Mouse (Mus musculus): Measurements from ENCODE around the gene Dab1. TPM values are rescaled to one million over a fixed set of nuclear protein-coding genes. Genes with fewer than 3 reads are reported as not detected.

Dab1 gene
- polyA plus RNA-seq, 1 experiment from 2014 or later = 114 TPM

GRCm38 (mm10) chr4:104012150-104012549 lies 393.0 kb downstream of the Dab1 start:
- Histone ChIP-seq H3K27me3 (no peaks in the 10 kb centered on the region), H3K4me2 (replicated peaks) (no peak overlapping the region), H3K4me3 (replicated peaks) (no peak overlapping the region), H3K27ac (peak overlapping the region; percentile 58), H3K4me1 (replicated peaks) (peaks cover 28% of the 10 kb centered on the region), H3K9me3 (no peaks in the 10 kb centered on the region), H3K36me3 (no peaks in the 10 kb centered on the region), H3K9ac (replicated peaks) (no peak overlapping the region)
- 86% methylated on average over 4 of the region's 4 CpGs for WGBS
- 0 out of 2 replicates have a peak, but pooled peaks have one; percentile 37 for ATAC-seq

- no peak for ATAC-seq
- no peaks in the 10 kb centered on the region for H3K27me3 ChIP-seq
- no peaks in the 10 kb centered on the region for H3K36me3 ChIP-seq
- H3K4me3 ChIP-seq (replicated peaks) = no peak overlapping the region
- no peak overlapping the region for H3K4me2 ChIP-seq (replicated peaks)
- no peak overlapping the region for H3K9ac ChIP-seq (replicated peaks)
- 83% methylated on average over 2 of the region's 2 CpGs for WGBS
- no peak overlapping the region for H3K27ac ChIP-seq
- H3K4me1 ChIP-seq (replicated peaks) = peaks cover 4% of the 10 kb centered on the region
- H3K9me3 ChIP-seq = no peaks in the 10 kb centered on the region
These were observed 406.0 kb downstream of the Dab1 start for GRCm38 (mm10) chr4:104025117-104025694.

GRCm38 (mm10) chr4:104026834-104027233 lies 407.7 kb downstream of the Dab1 start:
- 0 out of 2 replicates have a peak, but pooled peaks have one; percentile 62 for ATAC-seq
- no peak overlapping the region for H3K4me3 ChIP-seq (replicated peaks)
- H3K9me3 ChIP-seq = no peaks in the 10 kb centered on the region
- H3K4me1 ChIP-seq (replicated peaks) = peaks cover 4% of the 10 kb centered on the region
- 15% methylated on average over 2 of the region's 2 CpGs for WGBS
- H3K4me2 ChIP-seq (replicated peaks) = no peak overlapping the region
- no peaks in the 10 kb centered on the region for H3K27me3 ChIP-seq
- H3K9ac ChIP-seq (replicated peaks) = no peak overlapping the region
- H3K36me3 ChIP-seq = no peaks in the 10 kb centered on the region
- 0 out of 2 replicates have a peak overlapping the region, but pooled peaks have one; percentile 2 for H3K27ac ChIP-seq

DNA sequence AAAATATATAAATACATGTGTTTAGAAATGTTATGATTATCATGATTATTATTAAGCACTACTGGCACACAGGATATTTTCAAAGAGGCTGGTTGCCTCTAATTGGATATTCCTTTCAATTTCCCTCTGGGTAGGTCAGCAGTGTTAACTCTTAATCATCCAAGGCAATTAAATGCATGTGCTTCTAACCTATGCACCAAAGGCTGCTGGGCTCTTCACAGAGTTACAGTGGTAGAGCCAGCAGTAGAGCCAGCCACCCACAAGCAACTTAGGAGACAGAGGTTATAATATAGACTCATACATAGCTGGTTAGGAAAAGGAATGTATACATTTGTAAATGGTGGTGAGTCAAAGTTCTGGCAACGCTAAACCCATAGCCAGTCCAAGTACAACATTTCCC lies 408.1 kb downstream of the Dab1 start:
- Histone ChIP-seq H3K4me1 (replicated peaks) (peaks cover 4% of the 10 kb centered on the region), H3K27ac (no peak overlapping the region), H3K9ac (replicated peaks) (no peak overlapping the region), H3K4me3 (replicated peaks) (no peak overlapping the region), H3K27me3 (no peaks in the 10 kb centered on the region), H3K9me3 (no peaks in the 10 kb centered on the region), H3K4me2 (replicated peaks) (no peak overlapping the region), H3K36me3 (no peaks in the 10 kb centered on the region)
- ATAC-seq = peak; percentile 65
- 77% methylated on average over 1 of the region's 1 CpGs for WGBS

DNA sequence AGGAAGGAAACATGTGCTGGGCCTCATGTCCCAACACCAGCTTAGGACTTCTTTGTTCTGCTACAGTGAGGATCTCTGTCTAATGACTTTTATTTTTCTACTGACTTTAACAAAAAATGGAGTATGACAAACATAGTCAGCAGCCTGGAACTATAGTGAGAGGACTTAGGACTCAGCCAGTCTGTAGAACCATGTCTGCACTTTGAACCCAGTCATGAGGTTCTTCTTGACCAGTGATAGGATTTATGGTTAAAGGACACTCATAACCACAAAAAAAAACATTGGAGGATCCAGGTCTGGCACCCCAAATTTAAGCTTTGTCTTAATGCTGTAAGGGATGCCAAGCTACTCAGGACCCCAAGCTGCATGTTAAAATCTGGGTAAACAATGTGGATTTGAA lies 416.9 kb downstream of the Dab1 start:
- H3K4me2 ChIP-seq (replicated peaks) = no peak overlapping the region
- ATAC-seq = no peak
- H3K27me3 ChIP-seq = no peaks in the 10 kb centered on the region
- no peak overlapping the region for H3K9ac ChIP-seq (replicated peaks)
- H3K4me3 ChIP-seq (replicated peaks) = no peak overlapping the region
- H3K27ac ChIP-seq = no peak overlapping the region
- H3K4me1 ChIP-seq (replicated peaks) = no peaks in the 10 kb centered on the region
- H3K9me3 ChIP-seq = no peaks in the 10 kb centered on the region
- no peaks in the 10 kb centered on the region for H3K36me3 ChIP-seq

- Histone ChIP-seq H3K4me1 (replicated peaks) (no peaks in the 10 kb centered on the region), H3K9ac (replicated peaks) (no peak overlapping the region), H3K27me3 (no peaks in the 10 kb centered on the region), H3K9me3 (no peaks in the 10 kb centered on the region), H3K36me3 (no peaks in the 10 kb centered on the region), H3K27ac (0 out of 2 replicates have a peak overlapping the region, but pooled peaks have one; percentile 19), H3K4me3 (replicated peaks) (no peak overlapping the region), H3K4me2 (replicated peaks) (no peak overlapping the region)
- WGBS = 55% methylated on average over 4 of the region's 4 CpGs
- ATAC-seq = no peak
These were observed 420.4 kb downstream of the Dab1 start for GRCm38 (mm10) chr4:104039588-104039987.

DNA sequence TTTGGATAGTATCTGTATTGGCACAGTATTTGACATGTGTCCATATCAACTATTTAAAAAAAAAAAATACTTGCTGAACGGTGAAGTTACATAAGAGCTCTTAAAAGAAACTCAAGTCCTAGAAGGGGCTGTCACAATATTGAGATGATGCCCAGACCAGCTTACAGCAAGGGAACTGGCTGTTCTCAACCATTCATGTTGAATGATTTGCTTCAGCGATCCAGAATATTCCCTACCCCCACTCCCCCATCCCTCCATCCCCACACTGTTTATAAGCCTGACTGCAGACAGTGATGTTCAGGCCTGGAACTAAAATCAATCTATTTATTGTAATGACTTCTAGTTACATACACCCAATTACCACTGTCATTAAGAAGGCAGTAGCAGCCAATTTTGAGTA lies 424.3 kb downstream of the Dab1 start:
- Histone ChIP-seq H3K4me3 (replicated peaks) (no peak overlapping the region), H3K27ac (no peak overlapping the region), H3K9ac (replicated peaks) (no peak overlapping the region), H3K36me3 (no peaks in the 10 kb centered on the region), H3K9me3 (no peaks in the 10 kb centered on the region), H3K4me2 (replicated peaks) (no peak overlapping the region), H3K27me3 (no peaks in the 10 kb centered on the region), H3K4me1 (replicated peaks) (no peaks in the 10 kb centered on the region)
- WGBS = 78% methylated on average over 2 of the region's 2 CpGs
- no peak for ATAC-seq

DNA sequence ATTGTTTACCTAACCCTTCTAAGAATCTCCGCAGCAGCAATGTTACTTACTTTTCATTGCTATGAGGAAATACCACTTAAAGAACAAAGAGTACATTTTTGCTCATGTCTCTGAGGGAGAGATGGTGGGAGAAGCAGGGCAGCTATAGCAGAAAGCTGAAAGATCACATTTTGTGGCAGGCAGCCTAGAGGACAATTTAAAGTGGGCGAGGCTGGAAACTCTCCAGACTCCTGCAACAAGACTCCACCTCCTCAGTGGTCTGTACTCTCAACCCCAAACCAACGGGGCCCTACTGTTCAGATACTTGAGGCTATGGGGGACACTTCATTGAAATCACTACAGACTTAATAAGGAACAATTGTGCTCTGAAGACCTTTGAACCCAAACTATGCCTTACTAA lies 425.5 kb downstream of the Dab1 start:
- Histone ChIP-seq H3K9ac (replicated peaks) (no peak overlapping the region), H3K9me3 (no peaks in the 10 kb centered on the region), H3K36me3 (no peaks in the 10 kb centered on the region), H3K4me2 (replicated peaks) (no peak overlapping the region), H3K4me3 (replicated peaks) (no peak overlapping the region), H3K27me3 (no peaks in the 10 kb centered on the region), H3K27ac (no peak overlapping the region), H3K4me1 (replicated peaks) (no peaks in the 10 kb centered on the region)
- WGBS = 55% methylated on average over 3 of the region's 3 CpGs
- no peak for ATAC-seq

- Histone ChIP-seq H3K4me3 (replicated peaks) (no peak overlapping the region), H3K27me3 (no peaks in the 10 kb centered on the region), H3K9me3 (no peaks in the 10 kb centered on the region), H3K27ac (no peak overlapping the region), H3K4me2 (replicated peaks) (no peak overlapping the region), H3K4me1 (replicated peaks) (no peaks in the 10 kb centered on the region), H3K36me3 (no peaks in the 10 kb centered on the region), H3K9ac (replicated peaks) (no peak overlapping the region)
- WGBS = 68% methylated on average over 7 of the region's 7 CpGs
- no peak for ATAC-seq
These were observed 429.0 kb downstream of the Dab1 start for GRCm38 (mm10) chr4:104047966-104048804.

- no peaks in the 10 kb centered on the region for H3K9me3 ChIP-seq
- no peaks in the 10 kb centered on the region; the same call in 1 of the 2 replicates for H3K4me1 ChIP-seq (replicated peaks)
- no peaks in the 10 kb centered on the region for H3K27me3 ChIP-seq
- H3K9ac ChIP-seq (replicated peaks) = no peak overlapping the region
- H3K4me3 ChIP-seq (replicated peaks) = no peak overlapping the region
- ATAC-seq = no peak
- no peak overlapping the region for H3K27ac ChIP-seq
- no peaks in the 10 kb centered on the region for H3K36me3 ChIP-seq
- H3K4me2 ChIP-seq (replicated peaks) = no peak overlapping the region
These were observed 438.0 kb downstream of the Dab1 start for GRCm38 (mm10) chr4:104057116-104057515.

DNA sequence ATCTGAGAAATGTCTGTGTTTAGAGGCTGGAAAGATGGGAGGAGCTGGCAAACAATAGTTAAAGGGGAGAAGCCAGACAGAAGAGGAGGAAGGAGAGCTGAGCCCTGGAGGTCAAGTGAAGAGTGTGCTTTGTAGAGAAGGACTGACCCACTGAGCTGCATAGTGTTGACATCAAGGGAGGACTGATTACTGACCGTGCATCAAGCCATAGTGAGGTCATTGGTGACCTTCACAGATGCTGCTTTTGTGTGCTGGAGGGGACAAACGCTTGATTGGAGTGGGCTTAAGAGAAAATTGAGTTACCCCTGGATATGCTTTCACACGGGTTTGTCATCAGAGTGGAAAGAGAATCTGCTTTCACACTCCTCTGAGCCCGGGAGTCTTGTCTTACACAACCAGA lies 440.4 kb downstream of the Dab1 start:
- Histone ChIP-seq H3K4me3 (replicated peaks) (no peak overlapping the region), H3K4me1 (replicated peaks) (peaks cover 4% of the 10 kb centered on the region), H3K4me2 (replicated peaks) (no peak overlapping the region), H3K9ac (replicated peaks) (no peak overlapping the region), H3K36me3 (no peaks in the 10 kb centered on the region), H3K27ac (no peak overlapping the region), H3K27me3 (no peaks in the 10 kb centered on the region), H3K9me3 (no peaks in the 10 kb centered on the region)
- ATAC-seq = no peak
- 24% methylated on average over 4 of the region's 4 CpGs for WGBS

DNA sequence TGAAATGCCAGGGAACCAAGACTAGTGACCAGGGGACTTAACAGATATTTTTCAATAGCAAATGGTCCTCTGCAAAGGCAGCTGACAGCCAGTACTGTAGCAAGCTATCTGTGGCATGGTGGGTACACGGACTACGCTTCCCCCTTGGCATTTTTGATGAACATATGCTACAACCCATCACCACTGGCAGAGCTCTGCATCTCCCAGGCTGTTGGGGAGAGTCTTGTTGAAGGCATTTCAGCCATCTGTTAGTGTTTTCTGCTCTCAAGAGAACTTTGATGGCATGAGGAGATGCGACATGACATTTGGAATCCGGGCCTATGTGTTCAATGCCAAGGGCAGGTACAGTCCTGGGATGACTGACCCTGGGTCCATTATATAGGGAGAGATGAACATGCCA lies 443.2 kb downstream of the Dab1 start:
- Histone ChIP-seq H3K4me1 (replicated peaks) (peaks cover 13% of the 10 kb centered on the region), H3K4me2 (replicated peaks) (no peak overlapping the region), H3K36me3 (no peaks in the 10 kb centered on the region), H3K27me3 (no peaks in the 10 kb centered on the region), H3K9ac (replicated peaks) (no peak overlapping the region), H3K4me3 (replicated peaks) (no peak overlapping the region), H3K9me3 (no peaks in the 10 kb centered on the region), H3K27ac (no peak overlapping the region)
- WGBS = 93% methylated on average over 4 of the region's 4 CpGs
- no peak for ATAC-seq
